Comparison of ENCODE assay signal across 11 mouse cellular contexts in the genomic region with DNA sequence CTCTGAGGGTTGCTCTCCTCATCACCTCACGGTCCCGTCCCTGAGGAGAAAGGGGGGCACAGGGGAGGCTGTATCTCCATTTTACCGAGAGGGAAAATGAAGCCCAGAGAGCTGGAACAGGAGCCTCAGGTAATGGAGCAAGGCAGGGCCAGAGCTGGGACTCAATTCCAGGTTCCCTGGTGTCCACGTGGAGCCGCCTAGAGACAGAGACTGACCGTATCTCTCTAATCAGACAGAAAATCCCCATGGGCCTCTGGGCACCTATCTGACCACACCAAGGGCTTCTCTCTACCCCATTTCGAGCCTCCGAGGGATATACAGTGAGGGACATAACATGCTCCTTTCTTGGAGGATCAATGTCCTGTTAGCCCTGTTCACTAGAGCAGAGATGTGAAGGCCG. TPM values are rescaled to one million over a fixed set of nuclear protein-coding genes. Genes with fewer than 3 reads are reported as not detected.
DNase-seq lines count a peak whose midpoint lies in the region; ATAC-seq lines count a peak whose summit lies in the region.
"Had no signal": no experiment of that assay in that cellular context is flagged by ENCODE, and none has a peak within 500 bp of the region (broad histone marks: within the 10 kb centered on the region; RNA-seq: fewer than 3 reads in every experiment).

No protein-coding gene starts in this region.

- intact Hi-C loops in heart, postnatal 10 days (cut with DNase I): loop anchor here (2.0 to 5.0 kb wide), 2 partner anchors 14 to 46 kb away; no protein-coding TSS in a partner anchor

- no peak for ATAC-seq in heart, embryonic 14.5 days (ENCODE audit: insufficient number of reproducible peaks, insufficient read depth, low FRiP score, low read depth)
- no peak for ATAC-seq in lung, embryonic 16.5 days (ENCODE audit: low read depth)
- no peak for ATAC-seq in forebrain, embryonic 15.5 days (replicated peaks)
- no peak for ATAC-seq in neural tube, embryonic 15.5 days (ENCODE audit: low FRiP score)
- ATAC-seq in erythroblast, adult 5-6 weeks (replicated peaks; ENCODE audit: low FRiP score, poor library complexity, severe bottlenecking): no peak
- ATAC-seq: inflammation-experienced regulatory T-cells, adult 6 months had no signal

- H3K4me1 ChIP-seq in heart, embryonic 14.5 days (ENCODE audit: control insufficient read depth in 2 of 2, insufficient read depth in 2 of 2, low read length in 2 of 2): peaks cover 32 to 47% of the 10 kb centered on the region in 2 experiments
- H3K4me1 ChIP-seq in lung, embryonic 16.5 days (replicated peaks; ENCODE audit: control insufficient read depth, insufficient read depth, low read length): peaks cover 47% of the 10 kb centered on the region
- peaks cover 49% of the 10 kb centered on the region for H3K4me1 ChIP-seq in forebrain, embryonic 15.5 days
- H3K4me1 ChIP-seq in neural tube, embryonic 15.5 days: peaks cover 55% of the 10 kb centered on the region

- WGBS in heart, embryonic 14.5 days: 95% methylated on average over 9 of the region's 9 CpGs
- 92% methylated on average over 9 of the region's 9 CpGs for WGBS in lung, embryonic 16.5 days
- 89% methylated on average over 9 of the region's 9 CpGs for WGBS in forebrain, embryonic 15.5 days
- WGBS in neural tube, embryonic 15.5 days: 93% methylated on average over 9 of the region's 9 CpGs

- peak overlapping the region; percentile 47; the same call in 1 of the 2 replicates for H3K9ac ChIP-seq in heart, embryonic 14.5 days (ENCODE audit: low read length)
- no peak overlapping the region for H3K9ac ChIP-seq in lung, embryonic 16.5 days (ENCODE audit: low read length)
- H3K9ac ChIP-seq in forebrain, embryonic 15.5 days (replicated peaks): no peak overlapping the region
- H3K9ac ChIP-seq in neural tube, embryonic 15.5 days (replicated peaks): no peak overlapping the region
- H3K9ac ChIP-seq: limb, embryonic 13.5 days had no signal

- 0 out of 2 replicates have a peak overlapping the region, but pooled peaks have one; percentile 2 for H3K4me2 ChIP-seq in heart, embryonic 14.5 days (ENCODE audit: low read length)
- no peak overlapping the region for H3K4me2 ChIP-seq in lung, embryonic 16.5 days (ENCODE audit: low read depth, low read length)
- H3K4me2 ChIP-seq in forebrain, embryonic 15.5 days (replicated peaks): no peak overlapping the region
- no peak overlapping the region for H3K4me2 ChIP-seq in neural tube, embryonic 15.5 days
- H3K4me2 ChIP-seq: limb, embryonic 13.5 days had no signal

- H3K27ac ChIP-seq in heart, embryonic 14.5 days (replicated peaks in 1 of 2; ENCODE audit: control insufficient read depth in 1 of 2, insufficient read depth in 1 of 2, low read depth in 2 of 2, low read length in 2 of 2): peak overlapping the region; percentile 46 to 90
- H3K27ac ChIP-seq in lung, embryonic 16.5 days (ENCODE audit: low read length): peak overlapping the region; percentile 86
- H3K27ac ChIP-seq in forebrain, embryonic 15.5 days (replicated peaks): peak overlapping the region; percentile 81; the same call in 1 of the 2 replicates
- H3K27ac ChIP-seq in neural tube, embryonic 15.5 days (replicated peaks): peak overlapping the region; percentile 84

- no peaks in the 10 kb centered on the region for H3K9me3 ChIP-seq in heart, embryonic 14.5 days (ENCODE audit: control insufficient read depth, low read length)
- H3K9me3 ChIP-seq in lung, embryonic 16.5 days (ENCODE audit: control insufficient read depth, low read length): no peaks in the 10 kb centered on the region
- no peaks in the 10 kb centered on the region for H3K9me3 ChIP-seq in forebrain, embryonic 15.5 days
- no peaks in the 10 kb centered on the region for H3K9me3 ChIP-seq in neural tube, embryonic 15.5 days (replicated peaks)
- H3K9me3 ChIP-seq: limb, embryonic 13.5 days had no signal

- H3K27me3 ChIP-seq in heart, embryonic 14.5 days (ENCODE audit: control insufficient read depth, insufficient read depth, low read length): no peaks in the 10 kb centered on the region
- H3K27me3 ChIP-seq in lung, embryonic 16.5 days (ENCODE audit: control insufficient read depth, insufficient read depth, low read depth, low read length): no peaks in the 10 kb centered on the region
- H3K27me3 ChIP-seq in forebrain, embryonic 15.5 days: no peaks in the 10 kb centered on the region
- no peaks in the 10 kb centered on the region for H3K27me3 ChIP-seq in neural tube, embryonic 15.5 days (replicated peaks)
- H3K27me3 ChIP-seq: limb, embryonic 13.5 days had no signal

- DNase-seq in heart, postnatal 10 days: no peak
- no peak for DNase-seq in lung, postnatal 14 days
- DNase-seq in adrenal gland, postnatal 4 days (ENCODE audit: low spot score in 2 of 2): no peak

- no peak overlapping the region for H3K4me3 ChIP-seq in heart, embryonic 14.5 days (ENCODE audit: control insufficient read depth in 1 of 2, insufficient read depth in 1 of 2, low read depth in 1 of 2, low read length in 2 of 2)
- H3K4me3 ChIP-seq in lung, embryonic 16.5 days (ENCODE audit: low read length): no peak overlapping the region
- no peak overlapping the region for H3K4me3 ChIP-seq in forebrain, embryonic 15.5 days
- no peak overlapping the region for H3K4me3 ChIP-seq in neural tube, embryonic 15.5 days (replicated peaks)
- H3K4me3 ChIP-seq: limb, embryonic 13.5 days had no signal

- peaks cover 52% of the 10 kb centered on the region for H3K36me3 ChIP-seq in heart, embryonic 14.5 days (ENCODE audit: control insufficient read depth, insufficient read depth, low read length)
- peaks cover 31% of the 10 kb centered on the region for H3K36me3 ChIP-seq in lung, embryonic 16.5 days (ENCODE audit: control insufficient read depth, insufficient read depth, low read length)
- peaks cover 48% of the 10 kb centered on the region for H3K36me3 ChIP-seq in forebrain, embryonic 15.5 days
- H3K36me3 ChIP-seq in neural tube, embryonic 15.5 days: peaks cover 65% of the 10 kb centered on the region

RNA-seq across cellular contexts. Expression of a gene that starts 10.7 kb away (rescaled TPM):
- 15.6 and 17.8 TPM in 2 replicates for polyA plus RNA-seq in heart, embryonic 14.5 days (2014; fragmentation: Nextera tagmentation; extraction: Ambion mirVana)
- 10 to 100 TPM; 25.6 to 30.9 TPM for total RNA-seq in heart, postnatal 10 days (2021)
- 28.8 and 29.8 TPM in 2 replicates for polyA plus RNA-seq in lung, embryonic 16.5 days (2015; fragmentation: Nextera tagmentation; extraction: Ambion mirVana)
- polyA plus RNA-seq in forebrain, embryonic 15.5 days (2015; fragmentation: Nextera tagmentation; extraction: Ambion mirVana): 37.0 and 37.2 TPM in 2 replicates
- polyA plus RNA-seq in neural tube, embryonic 15.5 days (2015; fragmentation: Nextera tagmentation; extraction: Ambion mirVana): 43.0 and 46.0 TPM in 2 replicates
- 0.19 and 0.63 TPM in 2 replicates for total RNA-seq in erythroblast, adult 5-6 weeks (2015; ENCODE audit: low replicate concordance)
- 1.3 and 1.5 TPM in 2 replicates for total RNA-seq in erythroblast, adult 5-6 weeks (2017; ENCODE audit: low replicate concordance)
- 10 to 100 TPM; 58.6 to 65.8 TPM for total RNA-seq in adrenal gland, postnatal 4 days (2021)

RNA-seq across cellular contexts. Expression of a gene that starts 22.1 kb away (rescaled TPM):
- polyA plus RNA-seq in heart, embryonic 14.5 days (2014; fragmentation: Nextera tagmentation; extraction: Ambion mirVana): 1.9 and 2.9 TPM in 2 replicates
- 10 to 100 TPM in 1 of 2 experiments, 1 to 10 TPM in 1; 9.3 to 10.3 TPM for total RNA-seq in heart, postnatal 10 days (2021)
- 8.9 and 11.0 TPM in 2 replicates for polyA plus RNA-seq in lung, embryonic 16.5 days (2015; fragmentation: Nextera tagmentation; extraction: Ambion mirVana)
- polyA plus RNA-seq in forebrain, embryonic 15.5 days (2015; fragmentation: Nextera tagmentation; extraction: Ambion mirVana): 119 and 120 TPM in 2 replicates
- polyA plus RNA-seq in neural tube, embryonic 15.5 days (2015; fragmentation: Nextera tagmentation; extraction: Ambion mirVana): 134 and 169 TPM in 2 replicates
- not detected in 2 replicates for total RNA-seq in erythroblast, adult 5-6 weeks (2015; ENCODE audit: low replicate concordance)
- not detected in 2 replicates for total RNA-seq in erythroblast, adult 5-6 weeks (2017; ENCODE audit: low replicate concordance)
- 10 to 100 TPM; 48.9 to 52.3 TPM for total RNA-seq in adrenal gland, postnatal 4 days (2021)
- total RNA-seq: common myeloid progenitor, adult 5-6 weeks had no signal

RNA-seq across cellular contexts. Expression of a gene that starts 37.2 kb away (rescaled TPM):
- polyA plus RNA-seq in heart, embryonic 14.5 days (2014; fragmentation: Nextera tagmentation; extraction: Ambion mirVana): 6.7 and 7.1 TPM in 2 replicates
- 1 to 10 TPM; 6.7 to 6.9 TPM for total RNA-seq in heart, postnatal 10 days (2021)
- polyA plus RNA-seq in lung, embryonic 16.5 days (2015; fragmentation: Nextera tagmentation; extraction: Ambion mirVana): 18.7 and 19.6 TPM in 2 replicates
- 9.7 and 10.9 TPM in 2 replicates for polyA plus RNA-seq in forebrain, embryonic 15.5 days (2015; fragmentation: Nextera tagmentation; extraction: Ambion mirVana)
- 16.6 and 22.1 TPM in 2 replicates for polyA plus RNA-seq in neural tube, embryonic 15.5 days (2015; fragmentation: Nextera tagmentation; extraction: Ambion mirVana)
- 16.5 and 18.3 TPM in 2 replicates for total RNA-seq in erythroblast, adult 5-6 weeks (2015; ENCODE audit: low replicate concordance)
- total RNA-seq in erythroblast, adult 5-6 weeks (2017; ENCODE audit: low replicate concordance): 3.1 and 7.1 TPM in 2 replicates
- total RNA-seq in adrenal gland, postnatal 4 days (2021): 10 to 100 TPM; 22.7 to 23.7 TPM

RNA-seq across cellular contexts. Expression of a gene that starts 40.8 kb away (rescaled TPM):
- polyA plus RNA-seq in heart, embryonic 14.5 days (2014; fragmentation: Nextera tagmentation; extraction: Ambion mirVana): 0.44 and 1.5 TPM in 2 replicates
- total RNA-seq in heart, postnatal 10 days (2021): 1 to 10 TPM; 2.0 to 2.1 TPM
- polyA plus RNA-seq in lung, embryonic 16.5 days (2015; fragmentation: Nextera tagmentation; extraction: Ambion mirVana): 2.5 and 4.9 TPM in 2 replicates
- 6.8 and 10.6 TPM in 2 replicates for polyA plus RNA-seq in forebrain, embryonic 15.5 days (2015; fragmentation: Nextera tagmentation; extraction: Ambion mirVana)
- polyA plus RNA-seq in neural tube, embryonic 15.5 days (2015; fragmentation: Nextera tagmentation; extraction: Ambion mirVana): 7.1 and 8.0 TPM in 2 replicates
- total RNA-seq in erythroblast, adult 5-6 weeks (2015; ENCODE audit: low replicate concordance): not detected in 2 replicates
- 0.70 and 4.0 TPM in 2 replicates for total RNA-seq in erythroblast, adult 5-6 weeks (2017; ENCODE audit: low replicate concordance)
- 10 to 100 TPM; 13.8 to 13.9 TPM for total RNA-seq in adrenal gland, postnatal 4 days (2021)

RNA-seq across cellular contexts. Expression of a gene that starts 48.5 kb away (rescaled TPM):
- polyA plus RNA-seq in heart, embryonic 14.5 days (2014; fragmentation: Nextera tagmentation; extraction: Ambion mirVana): 0.73 and 1.2 TPM in 2 replicates
- under 1 TPM; 0.10 to 0.99 TPM for total RNA-seq in heart, postnatal 10 days (2021)
- polyA plus RNA-seq in lung, embryonic 16.5 days (2015; fragmentation: Nextera tagmentation; extraction: Ambion mirVana): 20.4 and 20.9 TPM in 2 replicates
- polyA plus RNA-seq in forebrain, embryonic 15.5 days (2015; fragmentation: Nextera tagmentation; extraction: Ambion mirVana): 1.5 and 2.6 TPM in 2 replicates
- polyA plus RNA-seq in neural tube, embryonic 15.5 days (2015; fragmentation: Nextera tagmentation; extraction: Ambion mirVana): 0.95 and 2.5 TPM in 2 replicates
- 4.2 TPM in 1 of 2 replicates, not detected in the other for total RNA-seq in erythroblast, adult 5-6 weeks (2015; ENCODE audit: low replicate concordance)
- not detected in 2 replicates for total RNA-seq in erythroblast, adult 5-6 weeks (2017; ENCODE audit: low replicate concordance)
- total RNA-seq in adrenal gland, postnatal 4 days (2021): 10 to 100 TPM in 1 of 2 experiments, 1 to 10 TPM in 1; 4.7 to 12.0 TPM

Comparison
In these comparisons a context has a peak if more than half of its experiments do, and no peak if none do; other contexts are left out.
1. RNA of a gene that starts 22.1 kb away (polyA plus RNA-seq): 134 to 169 TPM in neural tube, embryonic 15.5 days and 119 to 120 TPM in forebrain, embryonic 15.5 days; 8.9 to 11.0 TPM in lung, embryonic 16.5 days and 1.9 to 2.9 TPM in heart, embryonic 14.5 days; every median in the first group is over 10 times any median in the second.
2. Peak in every context shown above with its lines, with median percentiles within 50 percentile points of each other: H3K27ac ChIP-seq.